Mouse (Mus musculus) limb, embryonic 12.5 days (tissue): ENCODE data around the gene Batf. TPM values are rescaled to one million over a fixed set of nuclear protein-coding genes. Genes with fewer than 3 reads are reported as not detected.
A peak's percentile ranks its signal among the peaks of the same experiment; 100 is the strongest.

Source experiments
- ATAC-seq: fragments of 200-750 bp; cut with Nextera tagmentation; 2 replicates; pipeline ENCODE4 v1.8.0; 2017; ENCODE audit warnings: low read depth, moderate TSS enrichment; ENCODE audit not compliant: insufficient number of reproducible peaks, insufficient read depth, low FRiP score, low TSS enrichment
- H3K27ac ChIP-seq: fragments of 300-500 bp; sonication (generic); 2 replicates; pipeline ENCODE4 v1.5.1; 2016; ENCODE audit warnings: mild to moderate bottlenecking, moderate library complexity
- H3K27me3 ChIP-seq: fragments of 300-500 bp; sonication (generic); 2 replicates; pipeline ENCODE4 v1.6.1; 2016; ENCODE audit warnings: mild to moderate bottlenecking, moderate library complexity
- H3K36me3 ChIP-seq: fragments of 300-500 bp; sonication (generic); 2 replicates; pipeline ENCODE4 v1.6.1; 2016; ENCODE audit warnings: mild to moderate bottlenecking, moderate library complexity
- H3K4me1 ChIP-seq: fragments of 300-500 bp; sonication (generic); replicated peaks from 2 replicates; pipeline ENCODE4 v1.6.1; 2016
- H3K4me2 ChIP-seq: fragments of 300-500 bp; sonication (generic); 2 replicates; pipeline ENCODE4 v1.6.1; 2016; ENCODE audit warnings: mild to moderate bottlenecking, moderate library complexity
- H3K4me3 ChIP-seq: fragments of 300-500 bp; sonication (generic); replicated peaks from 2 replicates; pipeline ENCODE4 v1.5.1; 2016; ENCODE audit warnings: mild to moderate bottlenecking
- H3K9ac ChIP-seq: fragments of 300-500 bp; sonication (generic); replicated peaks from 2 replicates; pipeline ENCODE4 v1.6.1; 2016; ENCODE audit warnings: mild to moderate bottlenecking, moderate library complexity
- H3K9me3 ChIP-seq: fragments of 300-500 bp; sonication (generic); 2 replicates; pipeline ENCODE4 v1.6.1; 2016; ENCODE audit warnings: mild to moderate bottlenecking, moderate library complexity
- WGBS: fragments of 180-500 bp; shearing (Covaris S2); methylation state at CpG from one replicate; pipeline ENCODE4 v1.1.7; 2016; 5-methylcytosine and 5-hydroxymethylcytosine counted together
- polyA plus RNA-seq: library from polyadenylated mRNA; unstranded; fragments of >200 nt; fragmentation: Nextera tagmentation; extraction: Ambion mirVana; gene quantifications from 2 replicates; pipeline ENCODE4 v1.2.1, GENCODE M21; 2016

Gene Batf
- polyA plus RNA-seq, 1 experiment from 2014 or later = 1.8 TPM

- Histone ChIP-seq H3K9ac (no peak overlapping the region), H3K36me3 (no peaks in the 10 kb centered on the region), H3K4me3 (no peak overlapping the region), H3K4me1 (no peaks in the 10 kb centered on the region), H3K27me3 (no peaks in the 10 kb centered on the region), H3K9me3 (no peaks in the 10 kb centered on the region), H3K4me2 (no peak overlapping the region), H3K27ac (no peak overlapping the region)
- 38% methylated on average over 17 of the region's 17 CpGs for WGBS
- no peak for ATAC-seq
Measured at GRCm38 (mm10) chr12:85729022-85729944, 42.8 kb downstream of the Batf start.

GRCm38 (mm10) chr12:85729945-85730290, 43.4 kb downstream of the Batf start:
- WGBS = 69% methylated on average over 6 of the region's 6 CpGs
- Histone ChIP-seq H3K4me2 (no peak overlapping the region), H3K4me3 (no peak overlapping the region), H3K4me1 (no peaks in the 10 kb centered on the region), H3K9ac (no peak overlapping the region), H3K36me3 (no peaks in the 10 kb centered on the region), H3K27ac (no peak overlapping the region), H3K27me3 (no peaks in the 10 kb centered on the region), H3K9me3 (no peaks in the 10 kb centered on the region)
- ATAC-seq = no peak

GRCm38 (mm10) chr12:85736203-85736602, 49.7 kb downstream of the Batf start:
- Histone ChIP-seq H3K9ac (no peak overlapping the region), H3K27ac (no peak overlapping the region), H3K4me1 (no peaks in the 10 kb centered on the region), H3K36me3 (no peaks in the 10 kb centered on the region), H3K4me2 (no peak overlapping the region), H3K9me3 (no peaks in the 10 kb centered on the region), H3K4me3 (no peak overlapping the region), H3K27me3 (no peaks in the 10 kb centered on the region)
- WGBS = 83% methylated on average over 2 of the region's 2 CpGs
- ATAC-seq = no peak

- Histone ChIP-seq H3K9ac (no peak overlapping the region), H3K9me3 (no peaks in the 10 kb centered on the region), H3K4me3 (no peak overlapping the region), H3K4me2 (no peak overlapping the region), H3K36me3 (no peaks in the 10 kb centered on the region), H3K27ac (no peak overlapping the region), H3K4me1 (no peaks in the 10 kb centered on the region), H3K27me3 (no peaks in the 10 kb centered on the region)
- no peak for ATAC-seq
- 79% methylated on average over 3 of the region's 3 CpGs for WGBS
Measured at GRCm38 (mm10) chr12:85736960-85737359, 50.5 kb downstream of the Batf start.

- no peaks in the 10 kb centered on the region for H3K9me3 ChIP-seq
- H3K27me3 ChIP-seq = peaks cover 24% of the 10 kb centered on the region
- ATAC-seq = peak; percentile 84
- peak within 1 kb of the TSS; percentile 73 for H3K27ac ChIP-seq
- H3K36me3 ChIP-seq = no peaks in the 10 kb centered on the region
- WGBS = 2% methylated on average over 51 of the region's 51 CpGs
- H3K4me1 ChIP-seq = peaks cover 8% of the 10 kb centered on the region
- H3K4me3 ChIP-seq = peak within 1 kb of the TSS; percentile 51
- peak within 1 kb of the TSS; percentile 53 for H3K9ac ChIP-seq
- peak within 1 kb of the TSS; percentile 88 for H3K4me2 ChIP-seq
Measured at GRCm38 (mm10) chr12:85745827-85746695, 59.6 kb downstream of the Batf start, which contains the start of gene Flvcr2. Flvcr2 (plus strand) TSS chr12:85746539.

GRCm38 (mm10) chr12:85746696-85747219, 60.3 kb downstream of the Batf start:
- 18% methylated on average over 21 of the region's 21 CpGs for WGBS
- Histone ChIP-seq H3K4me3 (peak overlapping the region; percentile 51), H3K27me3 (peaks cover 24% of the 10 kb centered on the region), H3K9ac (peak overlapping the region; percentile 53), H3K4me2 (peak overlapping the region; percentile 88), H3K9me3 (no peaks in the 10 kb centered on the region), H3K36me3 (no peaks in the 10 kb centered on the region), H3K27ac (no peak overlapping the region), H3K4me1 (peaks cover 8% of the 10 kb centered on the region)
- ATAC-seq = peak; percentile 11; the same call in 1 of the 2 replicates

GRCm38 (mm10) chr12:85747343-85747742, 60.9 kb downstream of the Batf start:
- Histone ChIP-seq H3K9me3 (no peaks in the 10 kb centered on the region), H3K4me2 (peak overlapping the region; percentile 88), H3K4me3 (peak overlapping the region; percentile 51; the same call in 1 of the 2 replicates), H3K27me3 (peaks cover 24% of the 10 kb centered on the region), H3K36me3 (no peaks in the 10 kb centered on the region), H3K9ac (no peak overlapping the region), H3K4me1 (peaks cover 8% of the 10 kb centered on the region), H3K27ac (no peak overlapping the region)
- ATAC-seq = no peak
- WGBS = 86% methylated on average over 10 of the region's 10 CpGs

GRCm38 (mm10) chr12:85749861-85750260, 63.4 kb downstream of the Batf start:
- Histone ChIP-seq H3K4me2 (no peak overlapping the region), H3K36me3 (no peaks in the 10 kb centered on the region), H3K27me3 (peaks cover 19% of the 10 kb centered on the region), H3K27ac (no peak overlapping the region), H3K4me1 (peaks cover 8% of the 10 kb centered on the region), H3K4me3 (no peak overlapping the region), H3K9ac (no peak overlapping the region), H3K9me3 (no peaks in the 10 kb centered on the region)
- no peak for ATAC-seq
- whole genome bisulfite sequencing = 90% methylated on average over 9 of the region's 9 CpGs

- no peak overlapping the region for H3K4me3 ChIP-seq
- peaks cover 11% of the 10 kb centered on the region for H3K27me3 ChIP-seq
- H3K27ac ChIP-seq = no peak overlapping the region
- H3K9ac ChIP-seq = no peak overlapping the region
- peaks cover 2% of the 10 kb centered on the region for H3K4me1 ChIP-seq
- H3K4me2 ChIP-seq = no peak overlapping the region
- H3K9me3 ChIP-seq = no peaks in the 10 kb centered on the region
- 83% methylated on average over 6 of the region's 6 CpGs for WGBS
- ATAC-seq = no peak
- H3K36me3 ChIP-seq = no peaks in the 10 kb centered on the region
Measured at GRCm38 (mm10) chr12:85752116-85752515, 65.6 kb downstream of the Batf start.

GRCm38 (mm10) chr12:85753223-85753622, 66.8 kb downstream of the Batf start:
- H3K9me3 ChIP-seq = no peaks in the 10 kb centered on the region
- no peak for ATAC-seq

More at GRCm38 (mm10) chr12:85753223-85753622, 66.8 kb downstream of the Batf start:
- WGBS = 43% methylated on average over 2 of the region's 2 CpGs
- Histone ChIP-seq H3K27ac (no peak overlapping the region), H3K4me1 (no peaks in the 10 kb centered on the region), H3K4me3 (no peak overlapping the region), H3K36me3 (no peaks in the 10 kb centered on the region), H3K9ac (no peak overlapping the region), H3K27me3 (peaks cover under 1% of the 10 kb centered on the region; the same call in 1 of the 2 replicates), H3K4me2 (no peak overlapping the region)
